Mouse (Mus musculus): Measurements from ENCODE around the gene Kcng4. TPM values are rescaled to one million over a fixed set of nuclear protein-coding genes. Genes with fewer than 3 reads are reported as not detected.
A peak's percentile ranks its signal among the peaks of the same experiment; 100 is the strongest.

The Kcng4 gene
- polyA plus RNA-seq, 1 experiment from 2014 or later: not detected

GRCm38 (mm10) chr8:119663440-119663839, 28.0 kb upstream of the Kcng4 start:
- H3K27ac ChIP-seq: no peak overlapping the region
- no peak overlapping the region for H3K9ac ChIP-seq
- H3K4me2 ChIP-seq (replicated peaks): no peak overlapping the region
- H3K9me3 ChIP-seq: no peaks in the 10 kb centered on the region
- no peak for ATAC-seq (ENCODE audit: low FRiP score, low read depth)
- 60% methylated on average over 11 of the region's 11 CpGs for WGBS
- no peaks in the 10 kb centered on the region for H3K36me3 ChIP-seq
- peaks cover 19% of the 10 kb centered on the region for H3K27me3 ChIP-seq
- peaks cover 16% of the 10 kb centered on the region for H3K4me1 ChIP-seq
- no peak overlapping the region for H3K4me3 ChIP-seq

DNA sequence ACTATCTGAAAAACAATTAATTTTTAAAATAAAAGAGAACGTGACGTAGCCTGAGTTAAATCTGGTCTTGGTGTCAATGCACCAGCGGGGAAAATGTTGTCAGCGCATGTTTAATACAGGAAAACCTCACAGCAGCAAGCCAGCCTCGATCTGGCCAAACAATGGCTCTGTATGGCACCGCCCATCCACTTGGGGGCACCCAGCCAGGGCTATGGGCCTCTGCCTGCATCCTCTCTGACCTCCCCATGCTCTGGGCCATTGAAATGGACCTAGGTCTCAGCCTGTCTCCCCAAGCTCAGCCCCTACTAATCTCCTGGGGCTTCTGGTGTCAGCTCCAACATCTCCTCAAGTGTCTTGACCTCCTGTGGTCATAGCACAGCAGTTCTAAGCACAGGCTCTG, 26.4 kb upstream of the Kcng4 start:
- Histone ChIP-seq H3K4me2 (replicated peaks) (no peak overlapping the region), H3K9ac (no peak overlapping the region), H3K36me3 (no peaks in the 10 kb centered on the region), H3K9me3 (no peaks in the 10 kb centered on the region), H3K4me1 (peaks cover 16% of the 10 kb centered on the region), H3K27me3 (peaks cover 13% of the 10 kb centered on the region), H3K27ac (no peak overlapping the region), H3K4me3 (no peak overlapping the region)
- WGBS: 86% methylated on average over 6 of the region's 6 CpGs
- ATAC-seq (ENCODE audit: low FRiP score, low read depth): no peak

DNA sequence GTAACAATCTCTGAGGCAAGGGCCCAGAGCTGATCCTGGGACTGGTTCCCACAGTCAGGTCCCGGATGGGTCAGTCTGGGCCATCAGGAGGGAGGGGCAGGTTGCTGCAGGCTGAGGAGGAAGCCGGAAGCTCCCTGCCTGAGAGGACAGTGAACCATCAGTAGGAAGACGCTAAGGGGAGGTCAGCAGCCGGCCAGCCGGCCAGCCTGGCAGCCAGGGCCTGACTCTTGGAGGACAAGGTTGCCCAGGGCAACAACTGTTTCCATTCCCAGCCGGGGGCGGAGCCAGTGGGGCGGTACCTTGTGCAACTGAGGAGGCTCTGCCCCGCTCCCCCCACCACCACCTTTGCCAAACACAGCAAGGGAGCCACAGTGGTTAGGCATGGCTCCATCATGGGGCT, 25.6 kb upstream of the Kcng4 start:
- no peaks in the 10 kb centered on the region for H3K36me3 ChIP-seq
- peaks cover 14% of the 10 kb centered on the region for H3K4me1 ChIP-seq
- H3K27me3 ChIP-seq: peaks cover 4% of the 10 kb centered on the region; the same call in 1 of the 2 replicates
- H3K9ac ChIP-seq: no peak overlapping the region
- ATAC-seq (ENCODE audit: low FRiP score, low read depth): no peak
- WGBS: 6% methylated on average over 9 of the region's 9 CpGs
- no peak overlapping the region for H3K27ac ChIP-seq
- no peaks in the 10 kb centered on the region for H3K9me3 ChIP-seq
- H3K4me3 ChIP-seq: no peak overlapping the region
- no peak overlapping the region for H3K4me2 ChIP-seq (replicated peaks)

GRCm38 (mm10) chr8:119656709-119657464, 21.4 kb upstream of the Kcng4 start:
- 41% methylated on average over 5 of the region's 5 CpGs for WGBS
- no peak for ATAC-seq (ENCODE audit: low FRiP score, low read depth)
- no peaks in the 10 kb centered on the region for H3K27me3 ChIP-seq

GRCm38 (mm10) chr8:119651324-119651723, 15.8 kb upstream of the Kcng4 start:
- peaks cover 16% of the 10 kb centered on the region for H3K4me1 ChIP-seq
- no peak overlapping the region for H3K4me2 ChIP-seq (replicated peaks)
- no peak overlapping the region for H3K27ac ChIP-seq
- H3K4me3 ChIP-seq: no peak overlapping the region
- H3K9ac ChIP-seq: no peak overlapping the region
- WGBS: 22% methylated on average over 2 of the region's 2 CpGs
- H3K36me3 ChIP-seq: no peaks in the 10 kb centered on the region
- 0 out of 2 replicates have a peak, but pooled peaks have one; percentile 28 for ATAC-seq (ENCODE audit: low FRiP score, low read depth)
- H3K27me3 ChIP-seq: no peaks in the 10 kb centered on the region
- H3K9me3 ChIP-seq: 0 out of 2 replicates have a peak, but pooled peaks cover under 1% of the 10 kb centered on the region

More at GRCm38 (mm10) chr8:119656709-119657464, 21.4 kb upstream of the Kcng4 start:
- H3K4me3 ChIP-seq: no peak overlapping the region
- H3K4me1 ChIP-seq: peaks cover 18% of the 10 kb centered on the region
- H3K9me3 ChIP-seq: no peaks in the 10 kb centered on the region
- no peak overlapping the region for H3K4me2 ChIP-seq (replicated peaks)
- H3K9ac ChIP-seq: no peak overlapping the region
- no peak overlapping the region for H3K27ac ChIP-seq
- no peaks in the 10 kb centered on the region for H3K36me3 ChIP-seq

DNA sequence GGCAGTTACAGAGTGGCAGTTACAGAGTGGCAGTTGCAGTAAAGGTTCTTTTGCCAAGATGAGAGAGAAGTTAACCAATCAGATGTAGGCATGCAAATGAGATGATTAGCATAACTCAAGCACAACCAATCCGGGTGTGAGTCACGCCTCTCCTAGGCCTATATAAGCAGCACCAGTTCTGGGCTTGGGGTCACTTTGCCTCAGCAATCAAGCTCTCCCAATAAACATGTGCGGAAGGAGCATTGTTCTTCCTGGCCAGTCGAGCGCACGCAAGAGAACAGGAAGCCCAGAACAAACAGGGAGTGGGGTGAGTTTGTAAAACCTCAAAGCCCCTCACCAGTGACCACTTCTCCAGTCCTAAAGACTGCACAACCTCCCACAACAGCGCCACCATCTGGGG, 11.4 kb upstream of the Kcng4 start:
- WGBS: 90% methylated on average over 7 of the region's 7 CpGs
- Histone ChIP-seq H3K36me3 (no peaks in the 10 kb centered on the region), H3K27ac (no peak overlapping the region), H3K4me3 (no peak overlapping the region), H3K4me2 (replicated peaks) (no peak overlapping the region), H3K9ac (no peak overlapping the region), H3K4me1 (peaks cover 9% of the 10 kb centered on the region), H3K27me3 (no peaks in the 10 kb centered on the region), H3K9me3 (0 out of 2 replicates have a peak, but pooled peaks cover 7% of the 10 kb centered on the region)
- no peak for ATAC-seq (ENCODE audit: low FRiP score, low read depth)

DNA sequence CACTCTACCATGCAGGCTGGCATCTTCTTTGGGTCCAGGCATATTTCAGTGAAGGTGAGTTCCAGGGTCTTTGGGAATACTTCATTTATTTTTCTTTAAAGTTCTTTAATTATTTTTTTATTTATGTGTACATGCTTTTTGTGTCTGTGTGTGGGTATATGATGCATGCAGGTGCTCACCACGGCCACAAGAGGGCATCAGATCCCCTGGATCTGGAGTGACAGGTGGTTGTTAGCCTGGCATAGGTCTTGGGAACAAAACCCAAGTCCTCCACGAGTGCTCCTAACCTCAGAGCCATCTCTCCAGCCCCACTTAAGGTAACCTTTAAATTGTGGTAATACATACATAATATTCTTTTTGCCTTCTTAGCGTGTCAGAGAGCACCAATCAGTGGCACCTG, 10.7 kb upstream of the Kcng4 start:
- 0 out of 2 replicates have a peak, but pooled peaks cover 8% of the 10 kb centered on the region for H3K9me3 ChIP-seq
- H3K36me3 ChIP-seq: no peaks in the 10 kb centered on the region
- WGBS: 81% methylated on average over 3 of the region's 3 CpGs
- H3K9ac ChIP-seq: no peak overlapping the region
- no peak overlapping the region for H3K27ac ChIP-seq
- H3K4me1 ChIP-seq: peaks cover 2% of the 10 kb centered on the region; the same call in 1 of the 2 replicates
- ATAC-seq (ENCODE audit: low FRiP score, low read depth): no peak
- H3K4me2 ChIP-seq (replicated peaks): no peak overlapping the region
- H3K27me3 ChIP-seq: no peaks in the 10 kb centered on the region
- no peak overlapping the region for H3K4me3 ChIP-seq

- H3K9me3 ChIP-seq: 0 out of 2 replicates have a peak, but pooled peaks cover 8% of the 10 kb centered on the region
- ATAC-seq (ENCODE audit: low FRiP score, low read depth): no peak
- WGBS: 58% methylated on average over 18 of the region's 18 CpGs
- H3K9ac ChIP-seq: no peak overlapping the region
- H3K27ac ChIP-seq: no peak overlapping the region
- 0 out of 2 replicates have a peak, but pooled peaks cover 1% of the 10 kb centered on the region for H3K4me1 ChIP-seq
- H3K4me2 ChIP-seq (replicated peaks): no peak overlapping the region
- no peaks in the 10 kb centered on the region for H3K27me3 ChIP-seq
- H3K4me3 ChIP-seq: no peak overlapping the region
- H3K36me3 ChIP-seq: no peaks in the 10 kb centered on the region
Measured at GRCm38 (mm10) chr8:119644981-119645597, 9.6 kb upstream of the Kcng4 start.

DNA sequence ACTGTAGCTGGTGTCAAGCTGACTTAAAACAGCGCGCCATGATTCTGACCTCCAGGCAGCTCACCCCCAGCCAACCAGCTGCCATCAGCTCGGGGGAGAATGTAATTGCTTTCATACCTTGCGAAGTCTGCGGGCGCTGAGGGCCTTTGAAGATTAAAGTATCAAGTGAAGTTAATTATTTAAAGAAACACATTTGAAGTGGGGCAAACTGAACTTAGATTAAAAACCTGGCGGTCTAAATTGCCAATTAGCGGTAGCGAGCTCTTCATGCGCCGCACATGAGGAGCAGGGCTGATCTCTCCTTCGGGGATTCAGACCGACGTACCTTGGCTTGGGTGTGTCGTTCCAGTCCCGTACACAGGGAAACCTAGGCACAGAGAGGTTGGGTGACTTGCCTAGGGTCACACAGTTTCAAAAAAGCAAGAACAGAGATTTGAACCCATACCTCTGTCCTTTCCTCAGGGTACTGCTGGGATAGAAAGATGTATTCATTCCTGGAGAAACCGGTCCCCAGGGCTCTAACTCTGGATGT, 9.0 kb upstream of the Kcng4 start:
- no peak overlapping the region for H3K4me2 ChIP-seq (replicated peaks)
- no peak overlapping the region for H3K9ac ChIP-seq
- no peaks in the 10 kb centered on the region for H3K4me1 ChIP-seq
- 43% methylated on average over 17 of the region's 17 CpGs for WGBS
- H3K36me3 ChIP-seq: no peaks in the 10 kb centered on the region
- 0 out of 2 replicates have a peak, but pooled peaks cover 8% of the 10 kb centered on the region for H3K9me3 ChIP-seq
- no peak overlapping the region for H3K4me3 ChIP-seq
- no peak overlapping the region for H3K27ac ChIP-seq
- no peaks in the 10 kb centered on the region for H3K27me3 ChIP-seq
- no peak for ATAC-seq (ENCODE audit: low FRiP score, low read depth)

GRCm38 (mm10) chr8:119642960-119643359, 7.5 kb upstream of the Kcng4 start:
- H3K4me1 ChIP-seq: no peaks in the 10 kb centered on the region
- 87% methylated on average over 1 of the region's 1 CpGs for WGBS
- no peak for ATAC-seq (ENCODE audit: low FRiP score, low read depth)

GRCm38 (mm10) chr8:119641058-119641457, 5.6 kb upstream of the Kcng4 start:
- H3K4me1 ChIP-seq: no peaks in the 10 kb centered on the region
- no peaks in the 10 kb centered on the region for H3K36me3 ChIP-seq
- no peak overlapping the region for H3K4me2 ChIP-seq (replicated peaks)
- H3K9me3 ChIP-seq: 0 out of 2 replicates have a peak, but pooled peaks cover 5% of the 10 kb centered on the region
- no peak overlapping the region for H3K4me3 ChIP-seq
- WGBS: 83% methylated on average over 5 of the region's 5 CpGs
- H3K27ac ChIP-seq: no peak overlapping the region
- 0 out of 2 replicates have a peak, but pooled peaks cover 4% of the 10 kb centered on the region for H3K27me3 ChIP-seq
- H3K9ac ChIP-seq: no peak overlapping the region
- ATAC-seq (ENCODE audit: low FRiP score, low read depth): no peak

More at GRCm38 (mm10) chr8:119642960-119643359, 7.5 kb upstream of the Kcng4 start:
- H3K4me3 ChIP-seq: no peak overlapping the region
- 0 out of 2 replicates have a peak, but pooled peaks cover 8% of the 10 kb centered on the region for H3K9me3 ChIP-seq
- no peak overlapping the region for H3K4me2 ChIP-seq (replicated peaks)
- H3K27ac ChIP-seq: no peak overlapping the region
- H3K9ac ChIP-seq: no peak overlapping the region
- no peaks in the 10 kb centered on the region for H3K27me3 ChIP-seq
- no peaks in the 10 kb centered on the region for H3K36me3 ChIP-seq

DNA sequence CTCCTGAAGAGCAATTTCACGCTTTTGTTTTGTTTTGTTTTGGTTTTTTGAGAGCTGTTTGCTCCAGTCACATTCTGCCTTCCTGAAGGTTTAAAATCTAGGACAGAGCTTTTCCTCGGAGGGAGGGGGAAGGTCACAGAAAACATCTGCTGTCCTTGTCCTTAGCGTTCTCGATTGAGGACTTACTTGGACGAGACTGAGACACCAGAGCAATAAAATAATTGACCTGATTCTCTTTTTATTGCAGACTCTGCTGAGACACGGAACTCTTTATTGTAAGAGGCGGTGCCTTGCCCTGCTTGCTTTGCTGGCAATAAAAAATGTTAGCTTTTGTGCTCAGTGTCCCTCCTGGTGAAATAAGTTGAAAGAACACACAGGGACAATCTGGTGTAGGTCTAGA, 4.3 kb upstream of the Kcng4 start:
- 34% methylated on average over 7 of the region's 7 CpGs for WGBS
- H3K4me3 ChIP-seq: no peak overlapping the region
- no peak overlapping the region for H3K27ac ChIP-seq
- 0 out of 2 replicates have a peak, but pooled peaks cover 3% of the 10 kb centered on the region for H3K9me3 ChIP-seq
- peaks cover 16% of the 10 kb centered on the region for H3K27me3 ChIP-seq
- ATAC-seq (ENCODE audit: low FRiP score, low read depth): no peak
- no peak overlapping the region for H3K9ac ChIP-seq
- peaks cover 11% of the 10 kb centered on the region for H3K4me1 ChIP-seq
- H3K36me3 ChIP-seq: no peaks in the 10 kb centered on the region
- no peak overlapping the region for H3K4me2 ChIP-seq (replicated peaks)
